Mouse (Mus musculus) stomach, embryonic 14.5 days (tissue): ENCODE measurements around the gene Tmem30a. TPM values are rescaled to one million over a fixed set of nuclear protein-coding genes. Genes with fewer than 3 reads are reported as not detected.

Experiments used
- ATAC-seq: fragments of 200-750 bp; cut with Nextera tagmentation; 2 replicates; pipeline ENCODE4 v1.8.0; 2017; ENCODE audit warnings: low read depth, moderate TSS enrichment; ENCODE audit not compliant: insufficient number of reproducible peaks, insufficient read depth, low FRiP score
- H3K27ac ChIP-seq: fragments of 300-500 bp; sonication (generic); 2 replicates; pipeline ENCODE4 v1.5.1; 2014; ENCODE audit warnings: mild to moderate bottlenecking, low read length, moderate library complexity, mixed read lengths
- H3K27me3 ChIP-seq: fragments of 300-500 bp; sonication (generic); 2 replicates; pipeline ENCODE4 v1.6.1; 2014; ENCODE audit warnings: low read length, control low read depth, mixed read lengths; ENCODE audit not compliant: control insufficient read depth, insufficient read depth
- H3K36me3 ChIP-seq: fragments of 300-500 bp; sonication (generic); 2 replicates; pipeline ENCODE4 v1.6.1; 2014; ENCODE audit warnings: mild to moderate bottlenecking, control low read depth, low read length, moderate library complexity, mixed read lengths; ENCODE audit not compliant: control insufficient read depth, insufficient read depth
- H3K4me1 ChIP-seq: fragments of 300-500 bp; sonication (generic); 2 replicates; pipeline ENCODE4 v1.6.1; 2014; ENCODE audit warnings: low read length, control low read depth, mixed read lengths; ENCODE audit not compliant: control insufficient read depth, insufficient read depth
- H3K4me2 ChIP-seq: fragments of 300-500 bp; sonication (generic); replicated peaks from 2 replicates; pipeline ENCODE4 v1.6.1; 2014; ENCODE audit warnings: low read depth, low read length, control low read depth
- H3K4me3 ChIP-seq: fragments of 300-500 bp; sonication (generic); 2 replicates; pipeline ENCODE4 v1.5.1; 2014; ENCODE audit warnings: low read depth, low read length, control low read depth
- H3K9ac ChIP-seq: fragments of 300-500 bp; sonication (generic); replicated peaks from 2 replicates; pipeline ENCODE4 v1.6.1; 2014; ENCODE audit warnings: low read depth, mild to moderate bottlenecking, control low read depth, low read length, moderate library complexity, mixed read lengths
- H3K9me3 ChIP-seq: fragments of 300-500 bp; sonication (generic); 2 replicates; pipeline ENCODE4 v1.6.1; 2016; ENCODE audit warnings: low read depth, low read length, control low read depth; ENCODE audit not compliant: control insufficient read depth
- WGBS: fragments of 180-500 bp; shearing (Covaris S2); extraction: QIAGEN DNeasy Blood & Tissue Kit; methylation state at CpG from one replicate; pipeline ENCODE4 v1.1.7; 2014; 5-methylcytosine and 5-hydroxymethylcytosine counted together
- polyA plus RNA-seq: library from polyadenylated mRNA; unstranded; fragments of >200 nt; fragmentation: Nextera tagmentation; extraction: Ambion mirVana; gene quantifications from 2 replicates; pipeline ENCODE4 v1.2.1, GENCODE M21; 2014

The Tmem30a gene
- polyA plus RNA-seq, result 64.6 and 67.3 TPM in 2 replicates

DNA sequence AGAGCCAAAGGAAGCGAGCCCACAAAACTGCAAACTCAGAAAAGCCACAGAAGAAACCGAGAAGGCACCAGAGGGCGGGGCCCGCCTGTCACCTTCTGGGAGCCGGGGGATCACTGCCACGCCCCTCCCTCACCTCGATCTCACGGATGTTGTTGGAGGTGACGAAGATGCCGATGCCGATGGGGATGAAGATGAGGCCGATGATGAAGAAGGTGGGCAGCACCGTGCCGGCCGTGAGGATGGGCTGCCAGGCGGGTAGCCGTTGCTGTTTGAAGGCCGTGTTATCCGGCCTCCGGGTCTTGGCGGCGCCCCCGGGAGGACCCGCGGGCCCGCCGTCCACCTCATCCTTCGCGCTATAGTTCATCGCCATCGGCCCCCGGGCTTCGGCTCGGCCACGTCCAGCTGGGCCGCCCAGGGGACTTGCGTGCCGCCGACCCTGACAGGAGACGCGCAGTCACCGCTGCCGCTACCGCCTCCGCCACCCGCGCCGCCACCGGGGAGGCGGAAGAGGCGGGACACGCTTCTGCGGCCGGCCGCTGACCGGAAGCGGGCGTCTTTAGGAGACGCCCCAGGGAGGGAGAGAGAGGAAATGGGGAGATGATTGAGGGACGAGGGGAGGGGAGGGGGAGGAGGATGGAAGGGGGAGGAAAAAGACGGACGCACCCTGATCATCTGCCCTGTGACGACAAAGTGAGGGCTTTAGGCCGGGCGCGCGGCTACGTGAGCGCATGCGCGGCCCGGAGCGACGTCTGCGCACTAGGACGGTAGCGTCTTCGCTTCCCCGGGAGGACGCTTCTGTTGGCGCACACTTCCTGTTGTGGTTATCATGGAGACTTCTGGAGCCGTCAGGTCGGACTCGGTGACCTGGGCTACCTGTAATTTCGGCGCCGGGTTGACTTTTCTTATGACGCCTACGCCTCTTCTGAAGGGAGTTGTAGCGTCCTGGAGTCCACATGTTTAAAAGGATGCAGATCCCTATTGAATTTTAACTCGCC lies at the start of gene Tmem30a:
Gene Tmem30a, minus strand, starts transcription at position 667 of the 995 bp plus-strand sequence.
- peak within 1 kb of the TSS; percentile 83 for H3K9ac ChIP-seq
- no peaks in the 10 kb centered on the region for H3K36me3 ChIP-seq
- peak within 1 kb of the TSS; percentile 79 for H3K27ac ChIP-seq
- H3K9me3 ChIP-seq, result no peaks in the 10 kb centered on the region
- H3K27me3 ChIP-seq, result no peaks in the 10 kb centered on the region
- H3K4me1 ChIP-seq, result 0 out of 2 replicates have a peak, but pooled peaks cover 4% of the 10 kb centered on the region
- H3K4me2 ChIP-seq, result peak within 1 kb of the TSS; percentile 61
- peak within 1 kb of the TSS; percentile 72 for H3K4me3 ChIP-seq
- WGBS, result under 1% methylated on average over 90 of the region's 91 CpGs
- peak; percentile 95 for ATAC-seq

- H3K4me3 ChIP-seq, result no peak overlapping the region
- H3K9me3 ChIP-seq, result no peaks in the 10 kb centered on the region
- ATAC-seq, result no peak
- H3K9ac ChIP-seq, result no peak overlapping the region
- H3K36me3 ChIP-seq, result no peaks in the 10 kb centered on the region
- no peaks in the 10 kb centered on the region for H3K27me3 ChIP-seq
- WGBS, result 43% methylated on average over 6 of the region's 6 CpGs
- H3K4me1 ChIP-seq, result no peaks in the 10 kb centered on the region
- H3K4me2 ChIP-seq, result no peak overlapping the region; the same call in 1 of the 2 replicates
- H3K27ac ChIP-seq, result no peak overlapping the region; the same call in 1 of the 2 replicates
Measured at GRCm38 (mm10) chr9:79842615-79843014, 49.3 kb upstream of the Tmem30a start.

DNA sequence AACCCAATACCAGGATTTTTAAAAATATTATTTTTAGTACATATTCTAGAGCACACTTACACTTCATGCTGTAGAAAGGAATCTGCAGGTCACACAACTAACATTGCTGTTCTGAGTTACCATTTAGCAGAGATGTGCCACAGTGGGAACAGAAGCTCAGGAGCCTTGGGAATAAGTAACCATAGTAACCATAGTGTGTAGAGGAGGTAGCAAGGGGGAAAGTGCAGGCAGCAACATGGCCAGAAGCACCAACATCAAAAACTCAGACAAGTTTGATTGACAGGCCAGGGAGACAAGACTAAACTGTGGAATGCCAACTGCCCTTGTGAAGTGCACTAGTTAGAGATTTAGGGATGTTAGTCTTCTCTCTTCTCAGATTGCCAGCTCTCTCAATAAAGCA lies 48.7 kb upstream of the Tmem30a start:
- Histone ChIP-seq H3K4me3 (no peak overlapping the region), H3K27me3 (no peaks in the 10 kb centered on the region), H3K36me3 (no peaks in the 10 kb centered on the region), H3K9me3 (no peaks in the 10 kb centered on the region), H3K4me2 (no peak overlapping the region), H3K9ac (no peak overlapping the region), H3K4me1 (no peaks in the 10 kb centered on the region), H3K27ac (no peak overlapping the region)
- ATAC-seq, result no peak

GRCm38 (mm10) chr9:79831294-79831693 lies 38.0 kb upstream of the Tmem30a start:
- no peaks in the 10 kb centered on the region for H3K4me1 ChIP-seq
- 80% methylated on average over 1 of the region's 1 CpGs for WGBS
- ATAC-seq, result no peak

GRCm38 (mm10) chr9:79830874-79831273 lies 37.6 kb upstream of the Tmem30a start:
- 38% methylated on average over 4 of the region's 4 CpGs for WGBS
- no peak overlapping the region for H3K4me2 ChIP-seq
- no peak overlapping the region for H3K9ac ChIP-seq
- no peaks in the 10 kb centered on the region for H3K9me3 ChIP-seq
- H3K4me3 ChIP-seq, result no peak overlapping the region
- no peaks in the 10 kb centered on the region for H3K27me3 ChIP-seq
- no peaks in the 10 kb centered on the region for H3K4me1 ChIP-seq
- H3K36me3 ChIP-seq, result no peaks in the 10 kb centered on the region
- no peak overlapping the region for H3K27ac ChIP-seq
- 0 out of 2 replicates have a peak, but pooled peaks have one; percentile 56 for ATAC-seq

More at GRCm38 (mm10) chr9:79831294-79831693, 38.0 kb upstream of the Tmem30a start:
- Histone ChIP-seq H3K36me3 (no peaks in the 10 kb centered on the region), H3K27me3 (no peaks in the 10 kb centered on the region), H3K4me3 (no peak overlapping the region), H3K9me3 (no peaks in the 10 kb centered on the region), H3K9ac (no peak overlapping the region), H3K4me2 (no peak overlapping the region), H3K27ac (no peak overlapping the region)

- Histone ChIP-seq H3K9ac (no peak overlapping the region), H3K4me3 (no peak overlapping the region), H3K4me2 (peak overlapping the region; percentile 4; the same call in 1 of the 2 replicates), H3K36me3 (no peaks in the 10 kb centered on the region), H3K4me1 (no peaks in the 10 kb centered on the region), H3K27me3 (no peaks in the 10 kb centered on the region), H3K27ac (no peak overlapping the region), H3K9me3 (no peaks in the 10 kb centered on the region)
- 52% methylated on average over 23 of the region's 23 CpGs for WGBS
- no peak for ATAC-seq
Measured at GRCm38 (mm10) chr9:79829842-79830800, 36.8 kb upstream of the Tmem30a start.

- Histone ChIP-seq H3K9me3 (no peaks in the 10 kb centered on the region), H3K36me3 (no peaks in the 10 kb centered on the region), H3K27me3 (no peaks in the 10 kb centered on the region), H3K4me3 (no peak overlapping the region), H3K4me2 (no peak overlapping the region), H3K27ac (no peak overlapping the region), H3K9ac (no peak overlapping the region), H3K4me1 (no peaks in the 10 kb centered on the region)
- WGBS, result 51% methylated on average over 2 of the region's 2 CpGs
- no peak for ATAC-seq
Measured at GRCm38 (mm10) chr9:79827072-79827471, 33.8 kb upstream of the Tmem30a start.

DNA sequence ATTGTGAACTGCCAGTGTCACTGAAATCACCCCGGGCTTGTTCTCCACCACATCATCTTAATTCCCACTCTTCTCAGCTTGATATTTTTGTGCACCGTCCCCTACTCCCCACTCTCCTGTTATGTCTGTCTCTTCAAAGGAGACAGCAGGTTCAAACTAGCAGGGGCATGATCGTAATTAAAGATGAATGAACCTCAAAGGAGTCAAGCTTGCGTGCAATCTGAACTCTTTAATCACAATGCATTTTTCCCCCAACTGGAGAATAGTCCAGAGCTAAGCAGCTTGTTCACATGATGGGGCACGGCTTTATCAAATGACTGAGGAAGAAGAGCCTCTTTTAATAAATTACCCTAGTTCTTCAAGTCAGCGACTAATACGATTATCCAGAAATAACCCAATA lies 32.2 kb upstream of the Tmem30a start:
- Histone ChIP-seq H3K4me3 (no peak overlapping the region), H3K4me2 (no peak overlapping the region), H3K27me3 (no peaks in the 10 kb centered on the region), H3K4me1 (no peaks in the 10 kb centered on the region), H3K36me3 (no peaks in the 10 kb centered on the region), H3K9me3 (no peaks in the 10 kb centered on the region), H3K9ac (no peak overlapping the region), H3K27ac (no peak overlapping the region)
- WGBS, result 82% methylated on average over 7 of the region's 7 CpGs
- no peak for ATAC-seq
